Mouse (Mus musculus) embryonic facial prominence, embryonic 15.5 days (tissue): ENCODE measurements around the gene Sgcd. TPM values are rescaled to one million over a fixed set of nuclear protein-coding genes. Genes with fewer than 3 reads are reported as not detected.

Experiments used
- ATAC-seq: fragments of 200-750 bp; cut with Nextera tagmentation; 2 replicates; pipeline ENCODE4 v1.8.0; 2017; ENCODE audit warnings: low read depth, moderate TSS enrichment; ENCODE audit not compliant: insufficient number of reproducible peaks, low FRiP score, low TSS enrichment
- H3K27ac ChIP-seq: fragments of 300-500 bp; sonication (generic); replicated peaks from 2 replicates; pipeline ENCODE4 v1.5.1; 2015; ENCODE audit warnings: mild to moderate bottlenecking, inconsistent platforms
- H3K27me3 ChIP-seq: fragments of 300-500 bp; sonication (generic); 2 replicates; pipeline ENCODE4 v1.6.1; 2015; ENCODE audit warnings: inconsistent platforms
- H3K36me3 ChIP-seq: fragments of 300-500 bp; sonication (generic); 2 replicates; pipeline ENCODE4 v1.6.1; 2015; ENCODE audit warnings: mild to moderate bottlenecking, inconsistent platforms
- H3K4me1 ChIP-seq: fragments of 300-500 bp; sonication (generic); 2 replicates; pipeline ENCODE4 v1.6.1; 2015; ENCODE audit warnings: inconsistent platforms
- H3K4me2 ChIP-seq: fragments of 300-500 bp; sonication (generic); replicated peaks from 2 replicates; pipeline ENCODE4 v1.6.1; 2015; ENCODE audit warnings: mild to moderate bottlenecking, inconsistent platforms
- H3K4me3 ChIP-seq: fragments of 300-500 bp; sonication (generic); replicated peaks from 2 replicates; pipeline ENCODE4 v1.5.1; 2015; ENCODE audit warnings: mild to moderate bottlenecking, inconsistent platforms
- H3K9ac ChIP-seq: fragments of 300-500 bp; sonication (generic); 2 replicates; pipeline ENCODE4 v1.6.1; 2015; ENCODE audit warnings: inconsistent platforms
- H3K9me3 ChIP-seq: fragments of 300-500 bp; sonication (generic); replicated peaks from 2 replicates; pipeline ENCODE4 v1.6.1; 2016; ENCODE audit warnings: inconsistent platforms
- WGBS: fragments of 180-500 bp; shearing (Covaris S2); methylation state at CpG from one replicate; pipeline ENCODE4 v1.1.7; 2015; 5-methylcytosine and 5-hydroxymethylcytosine counted together
- polyA plus RNA-seq: library from polyadenylated mRNA; unstranded; fragments of >200 nt; fragmentation: Nextera tagmentation; extraction: Ambion mirVana; gene quantifications from 2 replicates; pipeline ENCODE4 v1.2.1, GENCODE M21; 2015

The Sgcd gene
- polyA plus RNA-seq, 1 experiment from 2014 or later: 8.7 TPM

GRCm38 (mm10) chr11:47371616-47372015, 617.2 kb downstream of the Sgcd start:
- 43% methylated on average over 2 of the region's 2 CpGs for WGBS
- Histone ChIP-seq H3K4me3 (no peak overlapping the region), H3K4me1 (no peaks in the 10 kb centered on the region), H3K27me3 (no peaks in the 10 kb centered on the region), H3K9ac (no peak overlapping the region), H3K9me3 (no peaks in the 10 kb centered on the region), H3K27ac (no peak overlapping the region), H3K36me3 (no peaks in the 10 kb centered on the region), H3K4me2 (no peak overlapping the region)
- ATAC-seq: no peak

GRCm38 (mm10) chr11:47351585-47351984, 637.2 kb downstream of the Sgcd start:
- no peak overlapping the region for H3K9ac ChIP-seq
- H3K36me3 ChIP-seq: no peaks in the 10 kb centered on the region
- no peak overlapping the region for H3K4me2 ChIP-seq
- no peak overlapping the region for H3K27ac ChIP-seq
- ATAC-seq: no peak
- no peaks in the 10 kb centered on the region for H3K4me1 ChIP-seq
- H3K9me3 ChIP-seq: no peaks in the 10 kb centered on the region
- 85% methylated on average over 2 of the region's 2 CpGs for WGBS
- no peaks in the 10 kb centered on the region for H3K27me3 ChIP-seq
- no peak overlapping the region for H3K4me3 ChIP-seq

GRCm38 (mm10) chr11:47343486-47343885, 645.3 kb downstream of the Sgcd start:
- no peak overlapping the region for H3K4me3 ChIP-seq
- no peaks in the 10 kb centered on the region for H3K9me3 ChIP-seq
- WGBS: 28% methylated on average over 2 of the region's 2 CpGs
- no peak overlapping the region for H3K4me2 ChIP-seq
- no peaks in the 10 kb centered on the region for H3K4me1 ChIP-seq
- H3K27me3 ChIP-seq: no peaks in the 10 kb centered on the region
- no peaks in the 10 kb centered on the region for H3K36me3 ChIP-seq
- ATAC-seq: no peak
- H3K27ac ChIP-seq: no peak overlapping the region
- no peak overlapping the region for H3K9ac ChIP-seq

- Histone ChIP-seq H3K4me2 (no peak overlapping the region), H3K27me3 (no peaks in the 10 kb centered on the region), H3K4me3 (no peak overlapping the region), H3K9me3 (no peaks in the 10 kb centered on the region), H3K9ac (no peak overlapping the region), H3K4me1 (no peaks in the 10 kb centered on the region), H3K36me3 (no peaks in the 10 kb centered on the region), H3K27ac (no peak overlapping the region)
- ATAC-seq: no peak
- WGBS: 82% methylated on average over 2 of the region's 2 CpGs
Observed at GRCm38 (mm10) chr11:47333702-47334101, 655.1 kb downstream of the Sgcd start.

GRCm38 (mm10) chr11:47305579-47305978, 683.2 kb downstream of the Sgcd start:
- no peak overlapping the region for H3K4me2 ChIP-seq
- H3K4me1 ChIP-seq: 0 out of 2 replicates have a peak, but pooled peaks cover 10% of the 10 kb centered on the region
- no peak overlapping the region for H3K27ac ChIP-seq
- H3K9me3 ChIP-seq: no peaks in the 10 kb centered on the region
- no peaks in the 10 kb centered on the region for H3K36me3 ChIP-seq
- ATAC-seq: no peak
- no peaks in the 10 kb centered on the region for H3K27me3 ChIP-seq
- no peak overlapping the region for H3K4me3 ChIP-seq
- no peak overlapping the region for H3K9ac ChIP-seq

- Histone ChIP-seq H3K27ac (no peak overlapping the region), H3K4me1 (0 out of 2 replicates have a peak, but pooled peaks cover 10% of the 10 kb centered on the region), H3K9ac (no peak overlapping the region), H3K4me3 (no peak overlapping the region), H3K36me3 (no peaks in the 10 kb centered on the region), H3K27me3 (no peaks in the 10 kb centered on the region), H3K9me3 (no peaks in the 10 kb centered on the region), H3K4me2 (no peak overlapping the region)
- peak; percentile 47; the same call in 1 of the 2 replicates for ATAC-seq
- 58% methylated on average over 12 of the region's 12 CpGs for WGBS
Observed at GRCm38 (mm10) chr11:47304702-47305450, 683.9 kb downstream of the Sgcd start.

GRCm38 (mm10) chr11:47299777-47300176, 689.0 kb downstream of the Sgcd start:
- no peaks in the 10 kb centered on the region for H3K9me3 ChIP-seq
- H3K36me3 ChIP-seq: no peaks in the 10 kb centered on the region
- H3K27me3 ChIP-seq: no peaks in the 10 kb centered on the region
- no peak overlapping the region for H3K27ac ChIP-seq
- H3K4me2 ChIP-seq: no peak overlapping the region
- 0 out of 2 replicates have a peak, but pooled peaks cover 4% of the 10 kb centered on the region for H3K4me1 ChIP-seq
- H3K4me3 ChIP-seq: no peak overlapping the region
- no peak overlapping the region for H3K9ac ChIP-seq
- ATAC-seq: no peak
- 98% methylated on average over 1 of the region's 1 CpGs for WGBS

- Histone ChIP-seq H3K4me3 (no peak overlapping the region), H3K36me3 (no peaks in the 10 kb centered on the region), H3K4me1 (no peaks in the 10 kb centered on the region), H3K9ac (no peak overlapping the region), H3K9me3 (no peaks in the 10 kb centered on the region), H3K4me2 (no peak overlapping the region), H3K27ac (no peak overlapping the region), H3K27me3 (no peaks in the 10 kb centered on the region)
- 78% methylated on average over 1 of the region's 1 CpGs for WGBS
- no peak for ATAC-seq
Observed at GRCm38 (mm10) chr11:47297805-47298340, 690.9 kb downstream of the Sgcd start.

- Histone ChIP-seq H3K9me3 (no peaks in the 10 kb centered on the region), H3K4me3 (no peak overlapping the region), H3K9ac (no peak overlapping the region), H3K4me2 (no peak overlapping the region), H3K36me3 (no peaks in the 10 kb centered on the region), H3K27ac (no peak overlapping the region), H3K4me1 (no peaks in the 10 kb centered on the region), H3K27me3 (no peaks in the 10 kb centered on the region)
- WGBS: 88% methylated on average over 1 of the region's 1 CpGs
- ATAC-seq: no peak
Observed at GRCm38 (mm10) chr11:47294741-47295140, 694.0 kb downstream of the Sgcd start.

- no peaks in the 10 kb centered on the region for H3K36me3 ChIP-seq
- H3K27me3 ChIP-seq: no peaks in the 10 kb centered on the region
- H3K27ac ChIP-seq: no peak overlapping the region
- H3K4me1 ChIP-seq: no peaks in the 10 kb centered on the region
- H3K4me3 ChIP-seq: no peak overlapping the region
- ATAC-seq: no peak
- H3K4me2 ChIP-seq: no peak overlapping the region
- WGBS: 50% methylated on average over 4 of the region's 4 CpGs
- H3K9me3 ChIP-seq: no peaks in the 10 kb centered on the region
- H3K9ac ChIP-seq: no peak overlapping the region
Observed at GRCm38 (mm10) chr11:47276586-47276985, 712.2 kb downstream of the Sgcd start.

GRCm38 (mm10) chr11:47268556-47268955, 720.2 kb downstream of the Sgcd start:
- 87% methylated on average over 4 of the region's 4 CpGs for WGBS
- no peak overlapping the region for H3K4me2 ChIP-seq
- no peaks in the 10 kb centered on the region for H3K36me3 ChIP-seq
- no peaks in the 10 kb centered on the region for H3K9me3 ChIP-seq
- no peak overlapping the region for H3K27ac ChIP-seq
- no peak overlapping the region for H3K4me3 ChIP-seq
- no peak for ATAC-seq
- no peaks in the 10 kb centered on the region for H3K4me1 ChIP-seq
- no peak overlapping the region for H3K9ac ChIP-seq
- H3K27me3 ChIP-seq: no peaks in the 10 kb centered on the region
